Mouse (Mus musculus) ES-Bruce4 (cell line): ENCODE measurements around the gene Entpd1.

ENCODE experiments used
- CTCF ChIP-seq: IDR thresholded peaks from one replicate; pipeline ENCODE4 v1.8.1; 2011; ENCODE audit warnings: low read depth, low read length
- EP300 ChIP-seq: IDR thresholded peaks from 2 replicates; pipeline ENCODE4 v1.6.1; 2011; ENCODE audit warnings: low read depth, low read length; ENCODE audit not compliant: insufficient read depth
- POLR2A ChIP-seq: IDR thresholded peaks from one replicate; pipeline ENCODE4 v1.8.1; 2011; ENCODE audit warnings: low read length; ENCODE audit not compliant: insufficient read depth

DNA sequence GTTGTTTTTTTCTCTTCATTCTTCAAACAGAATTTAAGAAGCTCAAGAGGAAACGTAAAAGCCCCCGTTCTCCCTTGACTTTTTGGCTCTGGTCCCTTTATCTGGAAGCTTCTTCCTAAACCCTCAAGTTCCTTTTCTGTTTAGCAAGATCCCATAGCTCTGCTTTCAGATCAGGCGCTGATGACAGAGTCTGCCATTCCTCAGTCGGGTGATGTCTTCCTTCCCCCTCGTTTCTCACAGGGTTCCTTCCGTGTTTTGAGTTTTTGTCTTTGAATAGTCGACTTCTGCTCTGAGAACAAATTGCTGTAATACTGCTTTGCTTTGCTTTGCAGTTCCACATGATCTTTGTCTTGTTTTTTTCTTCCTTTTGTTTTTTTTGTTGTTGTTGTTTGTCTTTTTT lies 18.4 kb downstream of the Entpd1 start:
- TF ChIP-seq EP300 (no peak), POLR2A (no peak), CTCF (no peak)
